Mouse (Mus musculus) heart, postnatal 0 days (tissue): ENCODE measurements around the gene Opn1sw.

Experiments
- CTCF ChIP-seq: IDR thresholded peaks from 2 replicates; pipeline ENCODE4 v1.5.1; 2016; ENCODE audit warnings: antibody characterized with exemption, control low read depth, low read depth
- EP300 ChIP-seq: IDR thresholded peaks from 2 replicates; pipeline ENCODE4 v1.6.1; 2016; ENCODE audit warnings: antibody characterized with exemption, low read depth

DNA sequence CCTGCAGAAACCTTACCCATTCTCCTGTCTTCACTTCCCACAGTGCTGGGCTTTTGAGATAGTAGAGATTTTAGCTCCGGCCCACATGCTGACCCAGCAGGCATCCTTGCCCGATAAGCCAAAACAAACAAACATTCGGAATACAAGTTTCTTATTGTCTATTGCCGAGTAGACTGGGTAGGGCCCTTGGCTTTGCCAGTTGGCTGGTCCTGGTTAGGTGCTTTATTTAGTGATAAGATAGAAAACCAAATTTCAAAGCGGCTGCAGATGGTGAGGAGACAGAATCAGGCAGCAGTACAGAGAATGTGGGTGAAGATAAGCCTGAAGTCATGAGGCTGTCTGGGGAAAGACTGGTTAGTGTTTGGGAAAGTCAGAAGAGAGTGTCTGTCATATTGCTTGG is 35.5 kb downstream of the Opn1sw start:
- TF ChIP-seq CTCF (no peak), EP300 (no peak)
